ENCODE assay signal across 11 mouse cellular contexts in the genomic region with DNA sequence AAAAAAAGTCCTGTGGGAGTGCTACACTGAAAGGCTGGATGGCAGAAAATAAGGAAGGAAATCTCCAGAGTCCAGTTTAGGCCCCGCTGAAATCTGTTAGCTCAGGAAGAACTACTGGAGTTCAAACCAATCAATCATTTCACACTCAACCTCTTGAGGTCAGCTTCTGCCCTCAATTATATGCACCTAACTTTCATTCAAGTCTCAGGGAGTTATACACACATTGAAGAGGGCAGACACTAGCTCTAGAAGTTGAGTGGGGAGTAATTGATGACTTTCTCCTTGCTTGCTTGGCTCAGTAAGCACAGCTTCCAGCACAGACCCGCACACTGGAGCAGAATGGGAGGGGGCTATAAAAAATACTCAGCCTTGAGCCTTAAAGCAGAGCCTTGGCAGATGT.
"Had no signal": no experiment of that assay in that cellular context is flagged by ENCODE, and none has a peak within 500 bp of the region (broad histone marks: within the 10 kb centered on the region; RNA-seq: fewer than 3 reads in every experiment).

No protein-coding gene starts in this region.

- ATAC-seq: liver, embryonic 12.5 days; midbrain, embryonic 15.5 days had no signal

- H3K4me3 ChIP-seq: limb, embryonic 15.5 days; liver, embryonic 12.5 days; lung, embryonic 15.5 days; midbrain, embryonic 10.5 days; midbrain, embryonic 15.5 days had no signal

- H3K9me3 ChIP-seq: limb, embryonic 15.5 days; liver, embryonic 12.5 days; lung, embryonic 15.5 days; midbrain, embryonic 10.5 days; midbrain, embryonic 15.5 days had no signal

- H3K27ac ChIP-seq: limb, embryonic 15.5 days; liver, embryonic 12.5 days; lung, embryonic 15.5 days; midbrain, embryonic 10.5 days; midbrain, embryonic 15.5 days had no signal

- H3K4me1 ChIP-seq: limb, embryonic 15.5 days; liver, embryonic 12.5 days; lung, embryonic 15.5 days; midbrain, embryonic 10.5 days; midbrain, embryonic 15.5 days had no signal

- DNase-seq: kidney, adult 11 months; kidney, adult 9 months; layer of hippocampus, adult 9-11 months; layer of hippocampus, postnatal 36 days; lung, postnatal 14 days; right cerebral cortex, postnatal 14 days had no signal

- H3K27me3 ChIP-seq: limb, embryonic 15.5 days; liver, embryonic 12.5 days; lung, embryonic 15.5 days; midbrain, embryonic 15.5 days had no signal

- H3K36me3 ChIP-seq: limb, embryonic 15.5 days; liver, embryonic 12.5 days; lung, embryonic 15.5 days; midbrain, embryonic 10.5 days; midbrain, embryonic 15.5 days had no signal

- H3K9ac ChIP-seq: limb, embryonic 15.5 days; liver, embryonic 12.5 days; lung, embryonic 15.5 days; midbrain, embryonic 15.5 days had no signal

- H3K4me2 ChIP-seq: limb, embryonic 15.5 days; liver, embryonic 12.5 days; lung, embryonic 15.5 days; midbrain, embryonic 15.5 days had no signal
